ENCODE assay signal across 9 mouse cellular contexts in genomic region chr10:77342842-77343241, GRCm38 (mm10).
DNase-seq lines count a peak whose midpoint lies in the region; ATAC-seq and TF ChIP-seq lines count a peak whose summit lies in the region.
"Had no signal": no experiment of that assay in that cellular context is flagged by ENCODE, and none has a peak within 500 bp of the region (broad histone marks: within the 10 kb centered on the region; RNA-seq: fewer than 3 reads in every experiment).

No protein-coding gene starts in this region.

- no peaks in the 10 kb centered on the region for H3K27me3 ChIP-seq in kidney, postnatal 0 days (ENCODE audit: insufficient read depth, low read length)
- H3K27me3 ChIP-seq in heart, embryonic 12.5 days (replicated peaks): no peaks in the 10 kb centered on the region
- H3K27me3 ChIP-seq in embryonic facial prominence, embryonic 10.5 days (replicated peaks; ENCODE audit: low read depth, poor library complexity, severe bottlenecking): no peaks in the 10 kb centered on the region

- H3K4me3 ChIP-seq in kidney, postnatal 0 days (replicated peaks; ENCODE audit: low read depth, low read length): no peak overlapping the region
- H3K4me3 ChIP-seq in heart, embryonic 12.5 days: no peak overlapping the region
- H3K4me3 ChIP-seq in embryonic facial prominence, embryonic 10.5 days: no peak overlapping the region
- H3K4me3 ChIP-seq: left cerebral cortex, adult 2 months had no signal

- no peak for TF ChIP-seq CTCF in kidney, postnatal 0 days (IDR thresholded peaks at IDR 0.05; ENCODE audit: low read depth)

- no peaks in the 10 kb centered on the region for H3K36me3 ChIP-seq in kidney, postnatal 0 days (ENCODE audit: insufficient read depth, low read length)
- no peaks in the 10 kb centered on the region for H3K36me3 ChIP-seq in heart, embryonic 12.5 days
- no peaks in the 10 kb centered on the region for H3K36me3 ChIP-seq in embryonic facial prominence, embryonic 10.5 days (replicated peaks)

- DNase-seq in kidney, postnatal 0 days (ENCODE audit: low spot score): peak; percentile 35
- DNase-seq in kidney, postnatal 14 days: no peak
- DNase-seq in cerebellum, adult 8-10 months: peak; percentile 82
- DNase-seq in kidney, postnatal 4 days: no peak
- DNase-seq in embryonic facial prominence, embryonic 10.5 days (ENCODE audit: low spot score): no peak
- DNase-seq in kidney, adult 11 months: no peak

- 38% methylated on average over 3 of the region's 3 CpGs for WGBS in kidney, postnatal 0 days
- WGBS in heart, embryonic 12.5 days: 51% methylated on average over 3 of the region's 3 CpGs
- WGBS in embryonic facial prominence, embryonic 10.5 days: 81% methylated on average over 3 of the region's 3 CpGs

- H3K4me2 ChIP-seq in kidney, postnatal 0 days (ENCODE audit: low read length): no peak overlapping the region
- no peak overlapping the region for H3K4me2 ChIP-seq in heart, embryonic 12.5 days

- H3K9me3 ChIP-seq in kidney, postnatal 0 days (replicated peaks; ENCODE audit: low read length): no peaks in the 10 kb centered on the region
- no peaks in the 10 kb centered on the region for H3K9me3 ChIP-seq in heart, embryonic 12.5 days (replicated peaks)
- H3K9me3 ChIP-seq in embryonic facial prominence, embryonic 10.5 days: no peaks in the 10 kb centered on the region

- ATAC-seq in kidney, postnatal 0 days (replicated peaks; ENCODE audit: low FRiP score, low read depth): no peak
- ATAC-seq in heart, embryonic 12.5 days (ENCODE audit: insufficient number of reproducible peaks, low FRiP score): no peak
- ATAC-seq in megakaryocyte progenitor cell, adult 5-6 weeks (replicated peaks; ENCODE audit: poor library complexity): peak; percentile 42

- H3K27ac ChIP-seq in kidney, postnatal 0 days: no peak overlapping the region
- peak overlapping the region; percentile 49; the same call in 1 of the 2 replicates for H3K27ac ChIP-seq in heart, embryonic 12.5 days (ENCODE audit: poor library complexity, severe bottlenecking)
- no peak overlapping the region for H3K27ac ChIP-seq in embryonic facial prominence, embryonic 10.5 days (replicated peaks)

- H3K4me1 ChIP-seq in kidney, postnatal 0 days (replicated peaks; ENCODE audit: insufficient read depth, low read length): no peaks in the 10 kb centered on the region
- peaks cover 32% of the 10 kb centered on the region for H3K4me1 ChIP-seq in heart, embryonic 12.5 days (replicated peaks)
- peaks cover 25% of the 10 kb centered on the region for H3K4me1 ChIP-seq in embryonic facial prominence, embryonic 10.5 days

- no peak overlapping the region for H3K9ac ChIP-seq in kidney, postnatal 0 days (ENCODE audit: low read depth, low read length)
- 0 out of 2 replicates have a peak overlapping the region, but pooled peaks have one; percentile 11 for H3K9ac ChIP-seq in heart, embryonic 12.5 days

Comparison
In these comparisons a context has a peak if more than half of its experiments do, and no peak if none do; other contexts are left out.
1. DNase-seq: peak in kidney, postnatal 0 days (single experiment) and cerebellum, adult 8-10 months (single experiment); none in kidney, postnatal 14 days (single experiment), kidney, postnatal 4 days (0 of 2), embryonic facial prominence, embryonic 10.5 days (single experiment) and kidney, adult 11 months (single experiment).